Mouse (Mus musculus) bone marrow macrophage, adult 2 months (primary cell): ENCODE data around the gene Spag4.

Experiments
- CTCF ChIP-seq: IDR thresholded peaks from 2 replicates; pipeline ENCODE4 v1.5.1; 2012; ENCODE audit warnings: low read depth, mild to moderate bottlenecking, low read length, moderate library complexity
- POLR2A ChIP-seq: IDR thresholded peaks from 2 replicates; pipeline ENCODE4 v1.6.1; 2012; ENCODE audit warnings: mild to moderate bottlenecking, low read depth, low read length, borderline replicate concordance

- TF ChIP-seq CTCF, result no peak
- TF ChIP-seq POLR2A, result no peak
Measured at GRCm38 (mm10) chr2:156047929-156048328, 17.0 kb upstream of the Spag4 start.
